Mouse (Mus musculus) G1E (cell line): ENCODE measurements around the gene AI661453.

Experiments used
- GATA1 ChIP-seq: IDR thresholded peaks from 2 replicates; pipeline ENCODE4 v1.6.1; 2012; ENCODE audit warnings: borderline replicate concordance, low read length, inconsistent platforms, mixed read lengths
- TAL1 ChIP-seq: conservative IDR thresholded peaks from 2 replicates; pipeline ENCODE4 v1.6.1; 2012; ENCODE audit warnings: low read depth, low read length, inconsistent platforms, mixed read lengths

DNA sequence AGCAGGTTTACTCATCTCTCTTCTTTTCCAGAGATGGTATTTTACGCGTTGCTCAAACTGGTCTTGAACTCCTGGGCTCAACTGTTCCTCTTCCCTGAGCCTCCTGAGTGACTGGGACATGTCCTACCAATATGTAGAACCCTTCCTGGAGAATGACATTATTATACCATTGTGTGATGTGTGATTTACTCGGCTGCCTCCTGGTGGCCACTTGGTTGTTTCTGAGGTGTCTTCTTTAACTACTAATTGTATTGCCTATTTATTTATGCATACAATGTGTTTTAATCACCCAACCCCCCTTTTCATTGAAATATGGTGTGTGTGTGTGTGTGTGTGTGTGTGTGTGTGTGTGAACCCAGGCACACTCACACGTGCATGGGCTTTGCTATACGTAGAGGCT, 5.6 kb upstream of the AI661453 start:
- no peak for TF ChIP-seq TAL1
- TF ChIP-seq GATA1: no peak
